Mouse (Mus musculus): Measurements from ENCODE around the gene Abca16.

The Abca16 gene

DNA sequence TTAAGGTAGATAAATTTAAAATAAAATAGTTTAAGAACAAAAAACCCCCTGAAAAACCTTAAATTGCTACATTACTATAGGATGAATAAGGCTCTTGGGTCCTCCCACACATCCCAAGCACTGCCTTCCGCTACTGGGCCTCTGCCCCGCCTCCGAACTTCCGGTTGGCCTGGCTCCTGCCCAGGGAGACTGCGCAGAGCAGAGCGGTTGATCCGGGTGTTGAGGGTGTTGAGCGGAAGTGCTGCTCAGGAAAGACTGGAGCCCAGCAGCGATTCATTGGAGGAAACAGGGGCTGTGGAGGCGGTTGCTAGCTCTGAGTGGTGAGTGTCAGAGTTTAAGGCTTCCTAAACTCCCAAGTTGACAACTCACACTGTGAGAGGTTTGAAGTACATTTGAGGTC, at the start of gene Abca16:
TSS of gene Abca16 (plus strand) at position 201 of the 400 bp plus-strand sequence.
- DNase-seq (ENCODE audit: low read depth), result no peak

DNA sequence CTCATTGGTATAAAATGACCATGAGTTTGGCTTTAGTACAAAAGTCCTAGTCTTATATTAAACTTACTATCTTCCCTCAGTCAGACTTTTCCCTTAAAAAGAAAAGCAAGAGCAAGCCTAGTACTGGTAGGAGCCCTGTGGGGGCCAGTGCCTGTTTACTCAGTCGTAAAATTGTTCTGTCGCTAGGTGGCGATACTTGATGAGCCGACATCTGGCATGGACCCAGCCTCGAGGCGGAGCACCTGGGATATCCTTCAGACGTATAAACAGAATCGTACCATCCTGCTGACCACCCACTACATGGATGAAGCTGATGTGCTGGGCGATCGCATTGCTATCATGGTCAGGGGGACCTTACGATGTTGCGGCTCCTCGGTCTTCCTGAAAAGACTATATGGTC, 48.3 kb upstream of the Abca16 start:
- no peak for DNase-seq (ENCODE audit: low read depth)

DNA sequence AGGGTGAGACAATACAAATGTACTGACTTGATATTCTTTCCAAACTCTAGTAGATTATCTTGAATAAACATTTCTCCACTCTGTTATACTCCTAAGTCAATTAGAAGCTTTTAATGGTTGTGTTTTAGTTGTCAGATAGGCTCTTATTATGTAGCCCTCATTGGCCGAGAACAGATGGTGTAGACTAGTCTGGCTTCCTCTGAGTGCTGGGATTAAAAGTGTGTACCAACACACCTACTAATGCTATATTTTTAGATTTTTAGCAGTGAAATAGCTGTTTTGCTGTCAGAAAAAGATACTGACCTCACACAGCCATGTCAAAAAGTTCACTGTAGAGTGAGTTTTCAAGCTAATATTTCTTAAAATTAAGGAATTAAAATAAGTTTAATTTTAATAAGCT, 2.9 kb downstream of the Abca16 start:
- no peak for DNase-seq (ENCODE audit: low read depth)

DNA sequence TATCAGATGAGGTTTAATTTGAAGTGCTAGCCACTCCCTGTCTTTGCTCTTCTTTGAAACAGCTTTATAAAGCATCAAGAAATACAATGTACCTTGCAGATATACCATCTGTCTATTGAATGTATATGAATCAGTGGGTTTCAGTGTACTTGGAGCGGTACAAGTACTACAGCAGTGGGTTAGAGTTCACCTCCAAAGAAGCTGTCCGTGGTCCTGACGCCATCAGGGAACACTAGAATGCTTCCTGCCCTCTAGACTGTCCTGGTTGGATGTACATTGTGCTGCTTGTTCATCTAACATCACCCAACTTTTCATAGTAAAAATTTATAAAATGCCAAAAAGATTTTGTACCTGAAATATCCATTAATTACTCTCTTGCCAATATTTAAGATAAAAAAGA, 17.2 kb downstream of the Abca16 start:
- no peak for DNase-seq (ENCODE audit: low read depth)

DNA sequence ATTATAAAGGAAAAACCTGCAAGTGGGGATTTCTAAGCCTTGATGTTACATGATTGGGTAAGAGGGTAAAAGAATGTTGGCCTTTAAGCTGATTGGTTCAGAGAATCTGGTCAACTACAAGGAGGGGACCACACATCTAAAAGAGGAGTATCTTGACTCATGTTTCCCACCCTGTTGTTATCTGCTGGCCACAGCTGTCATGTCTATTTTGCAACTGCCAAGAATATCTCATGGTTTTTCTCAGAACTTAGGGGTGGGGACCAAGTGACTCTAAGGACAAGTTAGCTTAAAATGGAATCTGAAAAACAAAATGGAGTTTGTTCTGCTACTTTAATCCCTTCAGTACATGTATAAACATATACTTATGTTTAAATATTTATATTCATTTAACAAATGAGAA, 22.0 kb downstream of the Abca16 start:
- DNase-seq (ENCODE audit: low read depth), result no peak

DNA sequence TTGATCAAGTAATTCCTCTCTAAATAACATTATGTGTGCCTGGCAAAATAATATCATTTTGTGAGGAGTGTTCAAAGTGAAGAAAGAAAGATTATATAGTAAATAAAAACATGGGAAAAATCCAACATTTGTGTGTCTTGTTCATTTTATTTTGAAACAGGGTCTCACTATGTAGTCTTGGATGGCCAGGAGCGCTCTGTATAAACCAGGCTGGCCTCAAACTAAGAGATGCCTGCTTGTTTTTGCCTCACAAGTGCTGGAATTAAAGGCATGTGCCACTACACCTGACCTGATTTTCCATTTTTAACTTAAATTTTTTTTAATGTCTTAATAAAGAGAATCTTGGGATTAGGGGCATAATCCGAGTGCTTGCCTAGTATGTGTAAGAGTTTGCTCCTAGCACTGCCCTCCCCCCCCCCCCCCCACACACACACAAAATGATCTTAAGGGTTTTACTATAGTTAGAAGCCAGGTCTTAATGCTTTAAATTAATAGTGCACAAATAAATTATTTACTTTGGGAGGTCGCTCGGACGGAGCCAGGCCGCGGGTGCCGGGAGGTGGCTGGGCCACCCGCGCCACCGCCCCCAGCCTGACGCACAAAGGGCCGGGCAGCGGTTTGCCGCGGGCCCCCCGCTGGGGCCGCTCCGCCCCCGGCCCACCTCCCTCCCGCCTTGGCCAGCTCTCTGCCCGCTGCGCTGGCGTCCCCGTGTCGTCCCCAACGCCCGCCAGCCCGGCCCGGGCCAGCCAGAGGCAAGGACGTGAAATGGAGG, 94.6 kb downstream of the Abca16 start:
- no peak for DNase-seq (ENCODE audit: low read depth)

DNA sequence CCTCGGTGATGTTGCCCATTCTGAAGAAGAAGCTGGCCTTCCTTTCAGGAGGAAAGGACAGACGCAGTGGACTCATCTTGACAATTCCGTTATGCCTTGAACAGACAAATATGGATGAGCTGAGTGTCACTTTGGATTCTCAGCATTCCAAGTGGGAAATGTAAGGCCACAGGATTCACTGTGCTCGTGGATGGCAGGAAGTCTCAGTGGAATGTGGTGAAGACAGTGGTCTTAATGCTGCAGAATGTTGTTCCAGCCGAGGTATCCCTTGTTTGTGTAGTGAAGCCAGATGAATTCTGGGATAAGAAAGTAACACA, 95.2 kb downstream of the Abca16 start:
- DNase-seq (ENCODE audit: low read depth), result no peak

DNA sequence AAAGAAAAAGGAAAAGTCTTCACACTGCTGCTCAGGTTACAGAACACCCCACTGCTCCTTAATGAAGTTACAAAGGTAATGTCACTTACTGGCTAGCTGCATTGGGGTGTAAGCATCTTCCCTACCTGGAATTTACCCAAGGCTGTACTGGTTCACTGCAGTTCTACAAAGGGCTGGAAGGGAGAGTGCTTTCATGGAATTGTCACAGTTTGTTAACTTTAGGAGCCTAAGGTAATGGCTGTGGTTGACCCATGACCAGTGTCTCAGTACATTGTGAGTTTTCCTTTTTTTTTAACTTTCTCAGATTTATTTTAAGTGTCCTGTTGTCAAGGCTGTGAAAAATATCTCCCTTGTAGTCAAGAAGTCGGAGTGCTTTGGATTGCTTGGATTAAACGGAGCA, 125.4 kb downstream of the Abca16 start:
- no peak for DNase-seq (ENCODE audit: low read depth)

DNA sequence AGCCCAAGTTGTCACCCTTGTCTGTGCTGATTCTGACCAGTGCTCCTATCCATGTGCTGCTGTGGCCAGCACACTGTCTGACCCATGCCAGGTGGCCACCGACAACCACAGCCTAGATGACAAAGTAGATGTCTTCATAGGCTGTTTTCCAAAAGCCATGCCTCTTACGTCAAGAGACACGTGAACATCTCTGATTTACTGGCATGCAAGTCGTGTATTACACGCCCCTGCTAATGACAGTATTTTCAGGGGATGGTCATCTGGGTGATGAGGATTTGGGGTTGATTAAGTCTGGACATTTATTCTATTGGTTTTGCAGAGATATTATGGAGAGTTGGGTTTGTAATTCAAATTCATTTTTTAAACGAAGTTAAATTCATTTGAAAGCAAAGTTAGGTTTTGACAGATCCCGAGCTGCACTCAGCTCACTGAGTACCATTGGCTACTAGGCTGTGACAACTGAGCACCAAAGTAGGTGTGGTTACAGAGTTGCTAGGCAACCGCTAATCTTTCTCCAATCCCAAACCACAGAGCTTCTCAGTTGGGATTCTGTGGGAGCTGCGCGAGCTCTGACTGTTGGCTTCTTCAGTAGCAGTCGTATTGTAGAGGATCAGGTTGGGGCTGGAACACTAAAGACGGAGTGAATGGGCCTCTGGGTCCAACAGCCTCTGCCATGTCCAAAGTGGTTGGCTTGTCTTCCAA, 143.2 kb downstream of the Abca16 start:
- no peak for DNase-seq (ENCODE audit: low read depth)

DNA sequence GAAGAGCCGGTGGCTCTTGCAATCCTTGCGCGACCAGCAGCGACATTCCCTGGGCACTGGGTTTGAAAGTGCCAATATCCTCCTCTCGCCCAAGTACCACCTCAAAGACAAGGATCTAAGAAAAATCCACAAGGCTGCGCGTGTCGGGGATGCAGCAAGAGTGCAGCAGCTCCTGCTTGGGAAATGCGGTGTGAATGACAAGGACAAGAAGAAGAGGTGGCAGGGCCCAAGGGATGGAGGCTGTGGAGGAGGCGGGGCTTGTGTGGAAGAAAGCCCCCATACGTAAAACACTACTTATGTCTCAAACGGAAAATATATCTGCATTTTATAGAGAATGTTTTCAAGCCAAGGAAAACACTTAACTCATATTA, 143.7 kb downstream of the Abca16 start:
- DNase-seq (ENCODE audit: low read depth), result no peak

DNA sequence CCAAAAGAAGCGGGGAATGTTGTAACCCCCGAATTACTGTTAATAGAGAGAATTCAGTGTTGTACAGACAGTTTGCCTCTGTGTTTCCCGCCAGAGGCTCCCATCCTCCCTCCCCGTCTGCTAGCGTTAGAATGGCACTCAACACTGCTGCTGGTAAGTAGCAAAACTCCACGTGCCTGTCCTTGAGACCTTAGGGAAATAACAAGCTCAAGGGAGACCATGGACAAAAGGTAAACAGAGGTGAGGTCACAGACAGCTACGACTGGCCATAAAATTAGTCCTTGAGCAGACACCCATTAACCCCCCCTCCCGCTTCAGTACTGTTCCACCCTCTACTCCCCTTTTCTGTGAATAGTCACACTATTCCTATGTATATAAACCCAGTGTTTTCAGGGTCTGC, 157.9 kb downstream of the Abca16 start:
- DNase-seq (ENCODE audit: low read depth), result no peak

DNA sequence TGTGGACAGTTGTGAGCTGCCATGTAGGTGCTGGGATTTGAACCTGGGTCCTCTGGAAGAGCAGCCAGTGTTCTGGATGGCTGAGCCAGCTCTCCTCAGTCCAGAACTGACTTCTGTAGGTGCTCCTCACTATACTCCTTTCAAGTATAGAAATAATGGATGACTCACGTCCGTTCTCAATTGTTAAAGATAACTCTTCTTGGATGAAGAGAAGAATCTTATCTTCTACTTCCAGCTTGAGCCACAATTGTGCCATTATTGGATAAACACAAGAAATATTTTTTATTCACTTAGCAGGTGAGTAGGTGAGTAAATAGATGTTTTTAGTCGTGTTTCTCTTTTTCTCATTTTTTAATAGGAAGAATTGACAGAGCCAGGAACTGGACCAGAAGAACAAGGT, 167.1 kb downstream of the Abca16 start:
- DNase-seq (ENCODE audit: low read depth), result no peak
